Mouse (Mus musculus): Measurements from ENCODE around the gene Scnn1a.
A peak's percentile ranks its signal among the peaks of the same experiment; 100 is the strongest.

GRCm38 (mm10) chr6:125284751-125285150, 35.7 kb upstream of the Scnn1a start:
- TF ChIP-seq CTCF (IDR thresholded peaks at IDR 0.05; ENCODE audit: low read depth) (peak; percentile 33), EP300 (optimal IDR thresholded peaks at IDR 0.05) (no peak)
